Mouse (Mus musculus) heart, postnatal 36 days (tissue): ENCODE results near the gene Rnf180. TPM values are rescaled to one million over a fixed set of nuclear protein-coding genes. Genes with fewer than 3 reads are reported as not detected.

Source experiments
- DNase-seq, 2 experiments: peaks; one replicate each; pipeline ENCODE4 v3.0.0; 2021 to 2022
- intact Hi-C: fragments of 180-260 bp; cut with DNase I; formaldehyde crosslinking; loops from one replicate; pipeline ENCODE4 v1.15.1; 2025
- total RNA-seq, 2 experiments: library from RNA; stranded (reverse); gene quantifications; 2 replicates each; pipeline ENCODE4 v1.2.3; 2021

Gene Rnf180
- total RNA-seq, 2 experiments from 2014 or later = 0.50 to 0.81 TPM

GRCm38 (mm10) chr13:105139881-105140280, 154.7 kb downstream of the Rnf180 start:
- DNase-seq = no peak
- intact Hi-C loops = loop anchor here (5.0 kb wide), 1 partner anchor 83 kb away; no protein-coding TSS in a partner anchor

- intact Hi-C loops = no loop called here
- no peak for DNase-seq
Observed at GRCm38 (mm10) chr13:105134397-105134796, 160.2 kb downstream of the Rnf180 start.

GRCm38 (mm10) chr13:105132776-105133175, 161.8 kb downstream of the Rnf180 start:
- no peak for DNase-seq
- intact Hi-C loops = no loop called here

DNA sequence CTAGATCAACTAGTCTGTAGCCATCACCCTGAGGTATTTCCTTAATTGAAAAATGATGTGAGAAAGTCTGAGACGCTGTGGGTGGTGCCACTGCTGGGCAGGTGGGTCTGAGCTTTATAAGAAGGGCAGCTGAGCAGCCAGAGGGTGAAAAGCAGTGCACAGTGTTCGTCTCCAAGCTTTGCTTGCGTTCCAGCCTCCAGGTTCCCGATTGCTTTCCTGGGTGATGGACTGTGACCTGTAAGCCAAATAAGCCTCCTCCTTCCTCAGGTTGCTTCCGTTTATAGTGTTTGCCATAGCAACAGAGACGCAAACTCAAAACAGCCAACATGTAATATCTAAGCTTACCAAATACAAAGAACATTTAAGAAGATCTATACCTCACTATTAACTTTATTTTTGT, 162.2 kb downstream of the Rnf180 start:
- no peak for DNase-seq
- intact Hi-C loops = no loop called here

- intact Hi-C loops = no loop called here
- no peak for DNase-seq
Observed at GRCm38 (mm10) chr13:105130080-105130479, 164.5 kb downstream of the Rnf180 start.

DNA sequence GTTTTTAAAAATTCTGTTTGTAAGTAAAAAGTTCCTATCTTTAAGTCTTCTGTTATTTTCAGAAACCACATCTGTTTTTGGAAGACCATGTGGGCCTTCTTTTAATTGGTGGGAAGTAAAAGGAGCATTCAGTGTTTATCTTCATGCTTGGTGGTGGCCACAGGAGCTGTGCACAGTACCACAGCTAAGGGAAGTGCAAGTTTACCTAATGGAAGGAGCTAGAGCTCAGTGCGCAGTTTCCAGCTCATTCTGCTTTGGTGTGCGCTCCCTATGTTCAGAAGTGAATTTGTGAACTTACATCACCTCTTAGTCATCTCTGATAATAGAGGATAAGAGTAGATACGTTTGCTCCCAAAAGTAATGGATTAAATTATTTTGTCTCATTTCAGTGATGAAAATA, 172.5 kb downstream of the Rnf180 start:
- no peak for DNase-seq
- intact Hi-C loops = no loop called here

- intact Hi-C loops = no loop called here
- no peak for DNase-seq
Observed at GRCm38 (mm10) chr13:105121617-105122016, 173.0 kb downstream of the Rnf180 start.

DNA sequence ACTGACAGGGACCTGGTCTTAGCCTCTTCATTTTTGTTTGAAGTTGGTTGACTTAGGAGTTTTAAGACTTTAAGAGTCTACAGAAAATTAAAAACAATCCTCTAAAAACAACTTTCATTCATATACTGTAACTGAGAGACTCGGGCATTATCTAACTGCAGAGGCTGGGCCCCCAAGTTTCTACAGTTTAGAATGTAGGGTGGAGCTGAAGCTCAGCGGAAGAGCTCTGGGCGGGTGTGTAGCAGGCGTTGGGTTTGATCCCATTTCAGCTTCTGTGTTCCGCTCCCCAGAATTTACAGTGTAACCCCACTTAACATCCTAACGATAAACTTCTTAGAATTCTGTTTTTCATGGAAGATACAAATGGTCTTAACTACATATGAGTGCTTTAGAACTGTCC, 183.0 kb downstream of the Rnf180 start:
- intact Hi-C loops = no loop called here
- no peak for DNase-seq

- intact Hi-C loops = no loop called here
- no peak for DNase-seq
Observed at GRCm38 (mm10) chr13:105104385-105104784, 190.2 kb downstream of the Rnf180 start.

GRCm38 (mm10) chr13:105100705-105101104, 193.9 kb downstream of the Rnf180 start:
- no peak for DNase-seq
- intact Hi-C loops = no loop called here

GRCm38 (mm10) chr13:105096316-105096715, 198.3 kb downstream of the Rnf180 start:
- intact Hi-C loops = no loop called here
- DNase-seq = no peak

GRCm38 (mm10) chr13:105089276-105089675, 205.3 kb downstream of the Rnf180 start:
- no peak for DNase-seq
- intact Hi-C loops = no loop called here

DNA sequence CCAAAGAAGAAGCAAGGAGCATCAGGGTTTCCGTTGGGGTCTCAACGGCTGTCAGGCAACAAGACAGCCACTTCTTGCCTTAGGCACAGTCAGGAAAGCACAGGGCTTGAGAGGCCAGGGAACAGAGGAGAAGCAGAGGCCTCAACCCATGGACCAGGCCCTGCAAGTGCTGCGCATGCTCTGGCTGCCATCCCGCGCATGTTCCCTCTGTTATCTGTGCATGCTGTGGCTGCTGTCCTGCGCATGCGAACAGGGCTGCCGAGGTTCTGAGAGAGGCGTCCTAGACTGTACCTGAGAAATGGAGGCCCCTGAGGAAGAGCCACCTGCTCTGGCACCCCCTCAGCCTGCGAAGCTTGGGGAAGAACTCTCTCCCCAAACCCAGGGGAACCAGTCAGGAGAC, 212.8 kb downstream of the Rnf180 start, which contains the start of gene 4933425L06Rik:
4933425L06Rik (plus strand) TSS at position 261 of the 400 bp plus-strand sequence.
- intact Hi-C loops = no loop called here
- DNase-seq = no peak

Other genes with a start within 250 kb of the Rnf180 start
- 1 to 10 TPM; 3.3 to 4.8 TPM for gene Rgs7bp, start 239.9 kb downstream of the Rnf180 start, total RNA-seq
- gene 4933425L06Rik, start 212.7 kb downstream of the Rnf180 start, total RNA-seq = not detected
- gene Htr1a, start 148.8 kb upstream of the Rnf180 start, total RNA-seq = not detected